Comparison of ENCODE assay signal across 20 mouse cellular contexts in genomic region chr11:116965061-116965460, GRCm38 (mm10). TPM values are rescaled to one million over a fixed set of nuclear protein-coding genes. Genes with fewer than 3 reads are reported as not detected.
DNase-seq lines count a peak whose midpoint lies in the region; ATAC-seq and TF ChIP-seq lines count a peak whose summit lies in the region.
"Had no signal": no experiment of that assay in that cellular context is flagged by ENCODE, and none has a peak within 500 bp of the region (broad histone marks: within the 10 kb centered on the region; RNA-seq: fewer than 3 reads in every experiment).

No protein-coding gene starts in this region.

- no peaks in the 10 kb centered on the region for H3K36me3 ChIP-seq in heart, embryonic 10.5 days
- no peaks in the 10 kb centered on the region for H3K36me3 ChIP-seq in embryonic facial prominence, embryonic 15.5 days
- H3K36me3 ChIP-seq in intestine, postnatal 0 days (ENCODE audit: control insufficient read depth, insufficient read depth): no peaks in the 10 kb centered on the region
- H3K36me3 ChIP-seq: G1E; heart, embryonic 13.5 days; limb, embryonic 13.5 days; stomach, embryonic 15.5 days had no signal

- no peak overlapping the region for H3K4me2 ChIP-seq in embryonic facial prominence, embryonic 15.5 days (replicated peaks)
- no peak overlapping the region for H3K4me2 ChIP-seq in intestine, postnatal 0 days (replicated peaks; ENCODE audit: low read depth)
- H3K4me2 ChIP-seq: forebrain, embryonic 15.5 days; heart, embryonic 13.5 days; hindbrain, embryonic 15.5 days; limb, embryonic 13.5 days; stomach, embryonic 15.5 days had no signal

- no peak overlapping the region for H3K4me3 ChIP-seq in heart, embryonic 10.5 days
- H3K4me3 ChIP-seq in embryonic facial prominence, embryonic 15.5 days (replicated peaks): no peak overlapping the region
- no peak overlapping the region for H3K4me3 ChIP-seq in intestine, postnatal 0 days (ENCODE audit: low read depth, low read length)
- H3K4me3 ChIP-seq: forebrain, embryonic 15.5 days; heart, embryonic 13.5 days; hindbrain, embryonic 15.5 days; limb, embryonic 13.5 days; stomach, embryonic 15.5 days had no signal

- TF ChIP-seq CTCF in intestine, postnatal 0 days (IDR thresholded peaks at IDR 0.05; ENCODE audit: low read depth): no peak

- H3K27ac ChIP-seq in heart, embryonic 10.5 days: peak overlapping the region; percentile 29
- H3K27ac ChIP-seq in embryonic facial prominence, embryonic 15.5 days (replicated peaks): 0 out of 2 replicates have a peak overlapping the region, but pooled peaks have one; percentile 39
- no peak overlapping the region for H3K27ac ChIP-seq in intestine, postnatal 0 days (ENCODE audit: low read depth, low read length)
- H3K27ac ChIP-seq: forebrain, embryonic 15.5 days; heart, embryonic 13.5 days; limb, embryonic 13.5 days; macrophage; stomach, embryonic 15.5 days had no signal

- no peak for DNase-seq in heart, embryonic 10.5 days (ENCODE audit: low spot score)
- no peak for DNase-seq in heart, adult 11 months
- peak; percentile 20 for DNase-seq in ovary, adult 18-20 months (ENCODE audit: low spot score)
- no peak for DNase-seq in ovary, postnatal 36 days (ENCODE audit: low spot score)
- DNase-seq in urinary bladder, postnatal 14 days (ENCODE audit: low spot score): no peak
- no peak for DNase-seq in spleen, postnatal 4 days (ENCODE audit: low spot score in 2 of 2)
- DNase-seq: cerebellum, postnatal 14 days; gastrocnemius, postnatal 25 days; kidney, adult 8-10 months; lung, adult 18-20 months had no signal

- H3K9me3 ChIP-seq in heart, embryonic 10.5 days: no peaks in the 10 kb centered on the region
- no peaks in the 10 kb centered on the region for H3K9me3 ChIP-seq in embryonic facial prominence, embryonic 15.5 days (replicated peaks)
- H3K9me3 ChIP-seq in intestine, postnatal 0 days (ENCODE audit: control insufficient read depth): no peaks in the 10 kb centered on the region
- H3K9me3 ChIP-seq: forebrain, embryonic 15.5 days; G1E; heart, embryonic 13.5 days; hindbrain, embryonic 15.5 days; limb, embryonic 13.5 days; stomach, embryonic 15.5 days had no signal

- peaks cover 31% of the 10 kb centered on the region for H3K4me1 ChIP-seq in heart, embryonic 10.5 days
- peaks cover 27% of the 10 kb centered on the region for H3K4me1 ChIP-seq in embryonic facial prominence, embryonic 15.5 days
- H3K4me1 ChIP-seq in intestine, postnatal 0 days (replicated peaks; ENCODE audit: control insufficient read depth, insufficient read depth, low read length): no peaks in the 10 kb centered on the region
- H3K4me1 ChIP-seq: forebrain, embryonic 15.5 days; stomach, embryonic 15.5 days had no signal

- H3K9ac ChIP-seq in embryonic facial prominence, embryonic 15.5 days: no peak overlapping the region
- no peak overlapping the region for H3K9ac ChIP-seq in intestine, postnatal 0 days (ENCODE audit: low read depth, low read length)
- H3K9ac ChIP-seq: forebrain, embryonic 15.5 days; heart, embryonic 13.5 days; hindbrain, embryonic 15.5 days; limb, embryonic 13.5 days; stomach, embryonic 15.5 days had no signal

- H3K27me3 ChIP-seq in heart, embryonic 10.5 days (ENCODE audit: insufficient read depth, poor library complexity, severe bottlenecking): peaks cover 16% of the 10 kb centered on the region
- H3K27me3 ChIP-seq in embryonic facial prominence, embryonic 15.5 days: no peaks in the 10 kb centered on the region
- H3K27me3 ChIP-seq in intestine, postnatal 0 days (replicated peaks; ENCODE audit: control insufficient read depth, insufficient read depth, low read length): 0 out of 2 replicates have a peak, but pooled peaks cover 2% of the 10 kb centered on the region
- H3K27me3 ChIP-seq: forebrain, embryonic 15.5 days; hindbrain, embryonic 15.5 days; limb, embryonic 13.5 days; stomach, embryonic 15.5 days had no signal

- WGBS in heart, embryonic 10.5 days: 81% methylated on average over 7 of the region's 7 CpGs
- 38% methylated on average over 7 of the region's 7 CpGs for WGBS in embryonic facial prominence, embryonic 15.5 days
- 82% methylated on average over 7 of the region's 7 CpGs for WGBS in intestine, postnatal 0 days

- ATAC-seq in embryonic facial prominence, embryonic 15.5 days (ENCODE audit: insufficient number of reproducible peaks, low FRiP score, low TSS enrichment, low read depth): no peak
- no peak for ATAC-seq in intestine, postnatal 0 days
- ATAC-seq: activated CD4-positive, CD25-positive, alpha-beta regulatory T cell, adult 4 months; forebrain, embryonic 15.5 days had no signal

RNA-seq across cellular contexts. Expression of gene Mgat5b, which starts 46.4 kb away (rescaled TPM):
- polyA plus RNA-seq in heart, embryonic 10.5 days (2016; fragmentation: Nextera tagmentation; extraction: Ambion mirVana): 0.38 and 1.1 TPM in 2 replicates
- polyA plus RNA-seq in embryonic facial prominence, embryonic 15.5 days (2015; fragmentation: Nextera tagmentation; extraction: Ambion mirVana): 3.0 and 3.2 TPM in 2 replicates
- 0.25 and 0.48 TPM in 2 replicates for polyA plus RNA-seq in intestine, postnatal 0 days (2015; fragmentation: Nextera tagmentation; extraction: Ambion mirVana)
- polyA plus RNA-seq: activated CD4-positive, CD25-positive, alpha-beta regulatory T cell, adult 4 months; G1E; macrophage had no signal
